Mouse (Mus musculus): ENCODE results near the gene Nbl1.

Gene Nbl1

DNA sequence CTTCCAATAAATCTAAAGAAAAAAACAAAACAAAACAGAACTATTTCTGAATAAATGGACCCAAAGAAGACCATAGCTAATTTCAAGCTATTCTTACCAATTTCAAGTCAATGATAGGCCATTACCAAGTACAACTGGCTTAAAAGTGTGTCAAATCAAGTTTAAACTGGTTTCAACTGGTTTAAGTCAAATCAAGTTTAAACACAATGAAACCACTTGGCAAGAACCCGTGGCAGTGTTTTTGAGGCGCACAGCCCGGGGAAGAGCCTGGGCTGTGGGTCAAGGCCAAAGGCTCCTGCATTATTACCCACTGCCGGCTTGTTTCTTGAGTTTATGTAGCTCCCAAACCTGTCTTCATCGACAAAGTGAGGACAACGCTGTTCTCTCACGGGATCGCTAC is 7.5 kb upstream of the Nbl1 start:
- DNase-seq (ENCODE audit: low spot score in 2 of 2) = no peak

DNA sequence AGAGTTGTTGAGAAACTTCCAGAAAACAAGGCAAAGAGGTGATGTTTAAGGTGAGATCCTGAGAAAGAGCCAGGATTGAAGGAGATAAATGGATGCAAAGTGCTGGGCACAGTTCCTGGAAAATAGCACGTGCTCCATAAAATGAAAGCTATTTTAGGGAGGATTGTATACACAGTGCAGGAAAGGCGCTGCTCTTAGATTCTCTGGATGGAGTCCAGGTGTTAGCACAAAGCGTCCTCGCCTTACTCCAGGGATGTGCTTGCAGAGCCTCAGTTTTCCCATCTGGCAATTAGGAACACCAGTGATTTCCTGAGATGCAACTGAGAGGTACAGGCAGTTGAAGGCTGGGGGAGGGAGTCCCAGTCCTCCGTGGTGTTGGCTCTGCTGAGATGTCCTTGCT is 3.4 kb upstream of the Nbl1 start:
- no peak for DNase-seq (ENCODE audit: low spot score in 2 of 2)

DNA sequence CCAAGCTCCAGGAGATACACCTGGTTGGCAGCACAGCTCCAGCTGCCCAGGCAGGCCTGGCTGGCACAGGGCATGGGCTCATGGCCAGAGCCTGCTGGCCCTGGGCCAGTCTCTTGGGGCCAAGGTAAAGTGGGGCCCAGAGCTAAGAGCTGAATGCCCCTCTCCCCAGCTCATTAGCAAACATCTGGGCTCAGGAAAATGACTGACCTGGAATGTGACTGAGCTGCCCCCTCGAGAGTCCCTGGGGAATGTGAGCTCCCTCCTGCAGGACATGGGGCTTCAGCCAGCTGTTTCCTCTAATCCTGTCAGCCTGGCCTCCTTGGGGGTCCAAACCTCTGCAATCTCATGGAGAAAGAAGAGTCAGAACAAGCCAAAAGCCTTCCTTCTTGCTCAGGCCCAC is 2.6 kb upstream of the Nbl1 start:
- DNase-seq (ENCODE audit: low spot score in 2 of 2) = no peak

DNA sequence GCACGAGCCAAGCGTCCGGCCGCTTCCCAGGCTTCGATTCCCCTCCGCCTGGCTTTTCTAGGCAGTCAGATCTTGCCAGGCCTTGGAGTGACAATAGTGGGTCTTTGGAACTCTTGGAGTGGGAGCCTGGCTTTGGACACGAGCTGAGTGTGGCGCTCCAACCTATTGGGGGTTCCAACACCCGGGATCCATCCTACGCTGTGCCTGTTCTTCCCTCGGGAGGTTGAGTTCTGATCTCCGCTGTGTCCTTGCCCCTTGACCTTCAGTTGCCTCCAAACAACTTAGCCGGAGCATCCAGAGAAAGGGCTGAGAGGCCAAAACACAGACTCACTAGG is 370 bp upstream of the Nbl1 start:
- no peak for DNase-seq (ENCODE audit: low spot score in 2 of 2)

DNA sequence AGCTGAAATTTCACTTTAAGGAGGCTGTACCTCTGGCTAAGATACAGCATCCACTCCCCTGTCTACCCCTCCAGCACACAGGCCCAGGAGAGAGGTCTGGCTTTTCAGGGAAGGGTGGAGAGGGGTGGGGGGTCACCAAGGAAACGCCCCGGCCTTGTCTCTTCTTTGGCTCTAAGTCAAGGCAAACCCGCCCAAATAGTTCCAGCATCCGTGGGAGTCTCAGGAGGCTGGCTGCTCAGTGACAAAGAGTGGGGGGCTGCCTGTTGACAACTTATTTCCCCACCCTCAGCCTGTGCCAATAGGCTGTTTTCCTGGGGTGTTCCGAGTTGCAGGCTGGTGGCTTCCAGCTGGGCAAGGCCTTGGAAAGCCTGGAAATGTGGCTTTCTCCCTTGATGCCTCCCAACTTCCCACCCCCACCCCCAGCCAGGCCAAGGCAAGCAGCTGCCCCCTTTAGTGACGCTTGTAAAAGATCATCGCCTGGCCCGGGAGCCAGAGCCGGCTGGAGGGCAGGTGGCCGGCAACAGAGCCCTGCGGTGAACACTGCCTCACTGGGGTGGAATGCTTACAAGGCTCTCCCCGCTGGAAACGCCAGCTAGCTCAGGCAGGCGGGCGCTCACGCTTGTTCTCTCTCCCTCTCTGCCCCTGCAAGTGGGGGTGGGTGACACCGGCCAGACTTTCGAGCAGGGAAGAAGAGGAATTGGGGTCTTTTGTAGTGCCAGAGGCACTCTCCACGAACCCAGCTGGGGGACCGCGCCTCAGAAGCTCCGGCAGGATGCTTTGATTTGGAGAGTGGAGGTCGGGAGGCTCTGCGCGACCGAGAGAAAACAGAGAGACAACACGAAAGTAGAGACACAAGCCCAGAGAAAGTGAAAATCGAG is 1.1 kb downstream of the Nbl1 start:
- no peak for DNase-seq (ENCODE audit: low spot score in 2 of 2)

DNA sequence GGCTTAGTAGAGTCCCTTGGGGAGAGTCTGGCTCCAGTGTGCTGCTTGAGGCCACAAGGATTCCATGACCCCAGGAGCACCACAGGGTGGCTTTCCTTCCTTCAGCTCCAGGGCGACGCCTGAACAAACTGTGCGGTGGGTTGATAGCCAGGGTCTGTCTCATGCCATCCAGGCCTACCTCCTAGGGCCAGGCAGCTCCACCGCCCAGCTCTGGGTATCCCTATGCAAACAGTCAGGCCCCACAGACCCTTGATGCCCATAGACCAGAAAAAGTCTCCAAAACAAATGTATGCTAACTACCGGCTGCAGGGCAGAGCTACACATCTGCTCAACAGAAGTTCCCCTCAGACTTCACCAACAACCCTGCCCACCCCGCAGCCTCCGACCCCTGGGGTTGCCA is 1.7 kb downstream of the Nbl1 start:
- DNase-seq (ENCODE audit: low spot score in 2 of 2) = no peak

DNA sequence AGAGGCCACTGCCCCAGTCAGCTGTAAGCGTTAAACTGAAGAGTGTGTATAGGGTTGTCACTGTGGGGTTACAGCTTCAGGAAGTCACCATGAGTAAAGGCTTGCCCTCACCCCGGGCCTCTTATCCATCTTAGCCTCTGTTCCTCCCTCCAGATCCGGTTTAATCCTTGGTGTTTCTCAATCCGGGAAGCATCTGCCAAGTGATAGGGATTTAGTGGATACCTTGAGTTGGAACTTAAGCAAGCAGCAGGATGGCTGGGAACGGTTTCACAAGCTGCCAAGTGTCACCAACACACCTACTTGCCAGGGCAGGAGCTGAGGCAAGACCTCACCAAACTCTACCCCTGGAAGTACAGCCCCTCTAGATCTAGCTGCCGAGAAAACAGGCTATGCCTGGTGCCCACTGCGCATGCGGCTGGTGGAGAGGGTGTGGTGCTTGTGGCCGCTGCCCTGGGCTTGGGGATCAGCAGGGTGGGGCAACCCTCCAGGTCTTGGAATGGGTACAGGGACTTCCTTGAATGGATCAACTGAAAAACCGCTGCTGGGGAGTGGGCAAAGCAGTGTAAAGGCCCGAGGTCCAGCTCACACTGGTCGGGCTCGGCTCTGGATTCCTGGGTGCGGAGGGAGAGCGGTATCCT is 2.4 kb downstream of the Nbl1 start:
- no peak for DNase-seq (ENCODE audit: low spot score in 2 of 2)

DNA sequence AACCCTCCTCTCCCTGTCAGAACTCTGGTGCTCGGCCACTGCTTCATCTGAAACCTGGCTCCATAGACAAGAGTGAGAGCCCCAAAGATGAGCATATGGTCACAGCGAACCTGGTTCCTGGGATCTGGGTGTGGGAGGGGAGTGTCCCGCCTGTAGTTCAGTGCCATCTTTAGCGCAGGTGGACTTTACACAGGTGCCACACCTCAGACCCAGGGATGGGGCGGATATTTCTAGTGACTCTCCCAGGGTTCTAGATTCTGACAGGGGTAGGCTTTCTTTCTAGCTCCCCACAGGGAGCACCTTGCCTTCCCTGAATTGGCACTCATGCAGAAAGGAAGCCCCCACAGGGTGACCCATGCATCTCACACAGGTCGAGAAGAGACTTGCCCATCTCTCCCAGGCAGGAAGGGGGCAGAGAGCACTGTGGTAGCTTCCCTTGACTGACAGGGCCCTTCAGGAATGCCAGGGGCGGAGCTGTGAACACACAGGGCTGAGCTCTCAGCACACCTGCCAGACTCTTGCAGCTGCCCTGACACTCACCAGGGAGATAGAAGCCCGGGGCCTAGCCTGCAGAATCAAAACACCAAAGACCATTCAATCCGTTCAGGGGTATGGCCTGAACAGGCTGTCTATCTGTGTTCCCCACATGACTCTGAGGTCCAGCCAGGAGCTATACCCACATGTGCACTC is 3.7 kb downstream of the Nbl1 start:
- no peak for DNase-seq (ENCODE audit: low spot score in 2 of 2)

DNA sequence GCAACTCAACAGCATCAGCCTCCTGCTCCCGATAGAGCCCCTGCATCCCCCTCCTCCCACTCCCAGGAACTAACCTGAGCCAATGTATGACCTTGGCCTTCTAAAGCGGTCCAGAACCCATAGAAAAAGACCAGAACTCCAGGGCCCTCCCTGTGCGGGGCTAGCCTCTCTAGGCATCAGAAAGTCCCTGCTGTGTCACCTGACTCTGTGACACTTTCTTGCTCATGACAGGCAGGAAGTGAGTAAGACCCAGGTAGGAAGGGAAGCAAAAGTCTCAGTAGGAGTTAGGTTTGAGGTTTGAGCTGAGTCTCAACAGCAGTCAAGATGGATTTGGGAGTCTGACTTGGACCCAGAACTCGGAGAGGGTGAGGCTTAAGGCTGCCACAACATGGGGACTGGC is 5.8 kb downstream of the Nbl1 start:
- no peak for DNase-seq (ENCODE audit: low spot score in 2 of 2)

DNA sequence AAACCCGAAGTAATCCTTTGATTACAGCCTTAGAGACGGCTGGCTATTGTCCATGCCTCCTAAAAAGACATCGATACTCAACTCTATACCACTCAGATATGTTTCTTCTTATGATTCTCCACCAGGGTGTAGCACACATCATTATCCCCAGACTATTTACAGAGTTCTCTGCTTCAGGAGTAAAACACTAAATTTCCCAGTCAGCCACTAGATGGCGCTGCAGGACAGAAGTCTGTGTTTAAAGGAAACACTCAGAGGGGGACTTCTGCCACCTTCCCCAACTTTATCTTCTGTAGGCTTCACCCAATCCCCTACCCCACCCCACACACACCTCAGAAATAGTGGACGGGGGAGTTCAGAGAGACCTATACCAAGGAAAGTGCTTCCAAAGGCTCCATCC is 6.8 kb downstream of the Nbl1 start:
- peak; percentile 58 to 68 for DNase-seq (ENCODE audit: low spot score in 2 of 2)

DNA sequence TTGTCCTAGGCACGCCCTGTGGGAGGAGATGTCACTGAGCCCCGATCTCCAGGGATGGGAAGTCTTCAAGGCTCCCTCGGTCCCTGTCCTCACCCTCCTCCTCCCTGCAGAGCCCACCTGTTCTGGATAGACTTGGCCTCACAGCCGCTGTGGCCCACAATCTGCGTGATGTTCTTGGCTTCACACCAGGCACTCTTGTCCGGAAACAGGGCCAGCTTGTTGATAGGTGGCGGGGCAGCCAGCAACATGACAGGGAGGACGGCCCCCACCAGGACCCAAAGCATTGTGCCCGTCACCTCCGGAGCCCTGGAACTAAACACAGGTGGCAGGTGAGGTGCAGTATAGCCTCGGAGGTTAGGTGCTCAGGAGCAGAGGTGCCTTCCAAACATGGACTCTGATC is 7.5 kb downstream of the Nbl1 start:
- no peak for DNase-seq (ENCODE audit: low spot score in 2 of 2)

DNA sequence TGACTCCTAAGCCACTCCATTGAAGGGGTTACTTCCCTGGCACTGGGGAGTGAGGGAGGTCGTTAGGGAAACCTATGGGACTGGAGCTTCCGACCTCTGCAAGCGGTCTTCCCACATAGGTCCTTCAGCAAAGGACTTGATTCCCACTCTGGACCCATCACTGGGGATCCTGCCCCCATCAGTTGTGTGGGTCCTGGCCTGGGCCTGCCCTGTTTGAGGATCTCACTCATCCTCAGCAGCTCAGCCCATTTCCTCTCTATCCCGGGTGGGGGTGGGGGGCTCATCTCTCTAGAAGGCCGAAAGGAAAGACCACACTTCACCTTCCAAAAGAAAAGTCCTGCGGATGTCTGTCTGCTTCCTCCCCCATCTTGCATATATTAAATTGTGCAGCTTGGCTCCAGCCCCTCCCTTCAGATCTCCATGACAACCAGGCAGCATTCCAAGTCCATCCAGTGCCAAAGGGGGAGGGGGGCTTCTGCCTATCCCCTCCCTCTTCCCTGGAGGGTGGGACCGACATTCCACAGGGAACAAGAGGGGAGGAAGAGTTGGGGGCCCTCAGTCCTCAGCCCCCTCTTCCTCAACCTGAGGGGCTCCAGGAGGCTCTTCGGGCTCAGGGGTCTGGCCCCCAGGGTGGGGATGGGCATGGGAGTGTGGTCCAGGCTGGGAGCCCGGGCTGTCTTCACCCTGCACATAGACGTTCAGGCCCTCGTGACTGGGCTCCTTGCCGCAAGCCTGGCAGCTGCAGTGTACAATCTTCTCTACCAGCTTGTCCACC is 9.8 kb downstream of the Nbl1 start:
- DNase-seq (ENCODE audit: low spot score in 2 of 2) = no peak

DNA sequence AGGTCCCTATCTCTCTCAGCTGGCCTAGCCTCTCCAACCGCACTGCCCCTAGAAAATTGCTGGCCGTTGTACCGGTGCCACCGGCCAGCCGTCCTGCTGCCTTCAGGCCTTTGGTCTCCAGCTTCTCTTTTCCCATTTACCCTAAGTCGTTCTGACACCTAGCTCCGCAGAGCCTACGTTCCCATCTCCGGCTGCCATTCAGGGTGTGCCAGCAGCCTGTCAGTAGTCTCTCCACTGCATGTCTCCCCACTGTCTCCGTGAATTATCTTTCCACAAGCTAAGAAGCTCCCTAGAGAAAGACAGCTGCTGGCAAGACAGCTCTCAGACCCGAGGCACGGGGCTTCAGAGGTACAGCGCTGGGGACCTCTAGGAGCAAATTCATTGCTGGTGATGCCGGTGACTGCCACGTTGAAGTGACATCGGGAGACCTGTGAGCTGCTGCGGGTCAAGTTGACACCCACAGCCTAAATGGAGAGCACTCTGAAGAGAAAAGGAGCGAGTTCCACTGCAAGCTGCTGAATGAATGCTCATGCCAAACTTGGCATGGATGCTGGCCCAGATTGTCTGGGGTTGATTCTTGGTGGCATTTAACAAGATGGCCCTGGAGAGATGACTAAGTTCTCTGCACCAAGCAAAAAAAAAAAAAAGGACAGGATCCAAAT is 11.4 kb downstream of the Nbl1 start:
- DNase-seq (ENCODE audit: low spot score in 2 of 2) = no peak

DNA sequence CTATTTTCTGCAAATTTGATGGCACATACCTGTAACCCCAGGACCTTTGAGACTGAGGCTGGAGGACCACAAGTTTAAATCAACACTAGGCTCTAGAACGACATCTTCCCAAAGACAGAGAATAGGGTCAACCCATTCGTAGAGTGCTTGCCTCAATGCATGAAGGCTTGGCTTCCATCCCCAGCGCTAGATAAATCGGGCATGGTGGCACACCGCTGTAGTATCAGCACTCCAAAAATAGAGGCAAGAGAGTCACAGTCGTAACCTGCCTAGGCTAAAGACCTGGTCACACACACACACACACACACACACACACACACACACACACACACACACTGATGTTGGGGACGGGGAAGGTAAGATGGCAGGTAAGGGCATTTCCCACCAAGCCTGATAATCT is 12.5 kb downstream of the Nbl1 start:
- DNase-seq (ENCODE audit: low spot score in 2 of 2) = no peak

DNA sequence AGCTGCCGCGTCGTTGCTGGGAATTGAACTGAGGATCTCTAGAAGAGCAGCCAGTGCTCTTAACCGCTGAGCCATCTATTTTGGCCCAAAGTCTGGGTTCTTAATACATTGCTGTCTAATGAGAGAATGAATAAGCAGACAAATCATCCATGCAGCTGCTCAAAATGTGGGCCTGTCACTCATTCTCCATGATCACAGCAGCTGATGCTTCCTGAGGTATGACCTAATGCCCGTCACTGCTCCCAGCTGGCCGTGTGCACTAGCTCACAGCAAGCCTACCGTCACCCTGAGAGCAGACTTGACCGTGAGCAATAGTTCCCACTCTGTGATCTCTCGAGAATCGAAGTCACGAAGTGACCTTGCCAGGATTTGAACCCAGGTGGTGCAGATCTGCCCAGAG is 13.4 kb downstream of the Nbl1 start:
- no peak for DNase-seq (ENCODE audit: low spot score in 2 of 2)

DNA sequence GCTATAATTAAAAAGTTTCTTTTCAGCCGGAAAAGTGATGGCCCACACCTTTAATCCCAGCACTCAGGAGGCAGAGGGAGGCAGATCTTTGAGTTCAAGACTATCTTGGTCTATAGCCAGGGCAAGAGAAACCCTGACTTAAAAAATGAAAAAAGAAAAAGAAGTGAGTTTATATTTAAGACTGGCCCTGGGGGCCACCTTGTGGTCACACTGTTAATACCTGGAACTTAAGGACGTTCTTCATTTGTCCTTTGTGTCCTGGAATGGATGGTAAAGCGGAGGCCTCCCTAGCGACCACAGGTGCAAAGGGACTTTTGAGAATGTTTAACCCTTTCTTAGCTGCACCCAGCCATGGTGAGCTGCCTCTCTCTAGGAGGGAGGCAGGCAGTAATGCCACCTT is 14.1 kb downstream of the Nbl1 start:
- DNase-seq (ENCODE audit: low spot score in 2 of 2) = no peak

DNA sequence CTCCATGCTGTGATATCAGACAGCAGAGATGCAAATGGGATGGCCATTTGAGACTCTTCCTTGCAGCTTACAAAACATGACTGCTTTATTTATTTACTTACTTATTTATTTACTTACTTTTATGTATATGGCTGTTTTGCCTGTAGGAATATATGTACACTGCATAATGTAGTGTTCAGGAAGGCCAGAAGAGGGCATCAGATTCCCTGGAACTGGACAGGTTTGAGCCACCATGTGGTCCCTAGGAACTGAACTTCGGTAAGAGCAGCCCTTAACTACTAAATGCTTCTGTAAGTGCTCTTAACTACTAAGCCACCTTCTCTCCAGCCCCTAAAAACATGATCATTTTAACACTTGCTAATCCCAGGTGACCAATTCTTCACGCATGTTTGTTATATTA is 14.5 kb downstream of the Nbl1 start:
- no peak for DNase-seq (ENCODE audit: low spot score in 2 of 2)

DNA sequence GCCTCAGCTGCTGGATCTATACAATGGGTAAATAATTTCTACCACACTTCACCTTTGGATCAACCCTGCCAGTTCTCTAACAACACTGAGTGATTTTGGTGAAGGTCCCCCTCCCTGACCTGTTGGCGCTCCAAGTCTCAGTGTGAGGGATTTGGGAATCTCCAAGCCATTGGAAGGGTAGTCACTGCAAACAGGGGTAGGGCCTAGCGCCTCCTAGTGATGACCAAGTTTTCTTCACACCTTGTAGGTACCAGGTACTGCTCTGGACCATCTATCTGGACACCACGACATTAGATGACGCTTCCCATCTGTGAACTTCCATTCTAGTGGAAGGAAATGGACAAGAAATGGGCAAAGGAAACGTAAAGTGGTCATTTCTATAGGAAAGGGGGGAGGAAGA is 16.9 kb downstream of the Nbl1 start:
- no peak for DNase-seq (ENCODE audit: low spot score in 2 of 2)

DNA sequence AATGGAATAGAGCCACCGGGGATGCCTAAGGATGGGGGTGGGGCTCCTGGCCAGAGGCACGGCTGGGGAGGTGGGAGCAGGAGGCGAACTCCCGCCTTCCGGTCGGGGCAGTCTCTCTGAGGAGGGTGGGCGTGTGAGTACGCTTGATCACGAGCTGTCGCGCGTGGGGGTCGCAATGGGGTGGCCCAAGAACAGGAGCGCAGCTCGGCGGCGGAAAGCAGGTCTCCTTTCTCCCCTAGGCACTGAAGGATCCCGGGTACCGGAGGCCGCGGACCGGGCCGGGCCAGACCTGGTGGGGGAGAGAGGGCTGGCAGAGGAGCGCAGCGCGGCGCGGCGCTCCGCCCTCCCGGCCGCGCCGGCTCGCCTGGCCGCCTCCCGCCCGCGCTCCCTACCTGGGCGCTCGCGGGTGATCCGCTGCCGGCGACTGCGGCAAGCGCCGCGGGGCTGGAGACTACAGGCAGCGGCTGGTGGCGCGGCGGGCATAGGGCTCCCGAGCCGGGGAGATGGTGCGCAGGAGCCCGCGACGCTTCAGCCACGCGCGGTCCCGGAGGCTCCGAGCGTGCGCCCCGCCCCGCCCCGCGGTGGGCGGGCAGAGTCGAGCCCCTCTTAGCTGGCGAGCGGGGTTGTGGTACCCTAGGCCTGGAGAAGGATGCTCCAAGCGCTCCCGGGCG is 17.6 kb downstream of the Nbl1 start, which contains the start of gene Htr6:
Gene Htr6 (minus strand): TSS at position 530 of the 671 bp plus-strand sequence.
- DNase-seq (ENCODE audit: low spot score in 2 of 2) = peak in 1 of 2 experiments; percentile 41

DNA sequence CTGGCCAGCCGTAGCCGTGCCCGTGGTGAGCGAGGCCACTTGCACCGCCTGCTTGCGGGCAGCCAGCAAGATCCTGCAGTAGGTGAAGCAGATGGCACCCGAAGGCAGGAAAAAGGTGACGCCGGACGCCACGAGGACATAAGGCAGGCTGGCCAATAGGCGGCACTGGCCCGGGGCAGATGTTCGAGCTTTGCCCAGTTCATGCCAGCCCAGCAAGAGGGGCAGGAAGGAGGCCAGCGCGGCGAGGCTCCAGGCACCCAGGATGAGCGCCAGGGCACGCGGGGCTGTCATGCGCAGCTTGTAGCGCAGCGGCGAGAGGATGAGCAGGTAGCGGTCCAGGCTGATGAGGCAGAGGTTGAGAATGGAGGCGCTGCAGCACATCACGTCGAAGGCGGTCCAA is 18.7 kb downstream of the Nbl1 start:
- DNase-seq (ENCODE audit: low spot score in 2 of 2) = no peak

DNA sequence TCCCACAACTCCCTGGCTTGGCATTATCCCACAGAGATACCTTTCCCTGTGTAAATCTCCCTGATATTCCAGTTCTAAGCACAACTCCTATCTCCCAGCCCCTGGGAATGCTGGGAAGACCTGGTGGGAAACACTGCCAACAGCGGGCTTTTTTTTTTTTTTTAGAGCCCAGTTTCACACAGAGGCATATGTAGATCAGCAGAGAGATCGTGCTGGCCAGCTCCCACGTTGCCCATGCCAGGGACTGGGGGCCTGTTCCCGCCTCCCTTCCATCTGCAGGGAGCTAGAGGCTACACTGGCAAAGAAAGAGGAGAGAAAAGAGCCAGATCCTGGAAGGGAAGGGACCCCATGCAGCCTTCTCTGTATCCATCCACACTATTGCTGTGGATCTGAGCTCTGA is 24.5 kb downstream of the Nbl1 start:
- peak; percentile 69 to 71 for DNase-seq (ENCODE audit: low spot score in 2 of 2)
